Mouse (Mus musculus) CD4-positive, CD25-positive, alpha-beta regulatory T cell, adult 2 months (primary cell): ENCODE data around the gene Sfta2.

Experiments used
- DNase-seq: peaks from one replicate; pipeline ENCODE4 v3.0.0-alpha.2; 2012; ENCODE audit warnings: low read depth, low spot score

The Sfta2 gene

GRCm38 (mm10) chr17:35601249-35601648 lies at the start of gene Sfta2:
Gene Sfta2, plus strand, starts transcription at chr17:35601549.
- no peak for DNase-seq

DNA sequence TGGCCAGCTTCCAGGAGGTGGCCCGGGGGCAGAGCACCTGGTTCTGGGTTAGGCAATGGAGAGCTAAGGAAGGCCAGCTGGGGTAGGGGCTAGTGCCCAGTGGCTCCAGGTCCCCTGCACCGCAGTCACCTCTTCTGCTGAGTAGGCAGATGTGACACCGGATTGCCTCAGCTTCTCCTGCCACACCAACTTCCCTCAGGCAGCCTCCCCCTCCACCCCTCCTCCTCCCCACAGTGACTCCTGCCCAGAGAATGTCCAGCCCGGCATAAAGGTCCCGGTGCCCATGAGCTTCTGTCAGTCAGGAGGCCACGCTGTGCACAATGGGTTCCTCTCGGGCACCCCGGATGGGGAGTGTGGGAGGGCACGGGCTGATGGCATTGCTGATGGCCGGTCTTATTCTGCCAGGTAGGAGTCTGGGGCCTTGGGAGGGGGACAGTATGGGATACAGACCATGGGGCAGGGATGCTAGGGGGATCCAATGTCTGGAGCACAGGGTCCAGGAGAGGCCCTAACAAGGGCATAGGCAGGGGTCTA lies 49.4 kb upstream of the Sfta2 start, which contains the start of gene Cdsn:
Cdsn (plus strand) TSS at position 248 of the 534 bp plus-strand sequence.
- no peak for DNase-seq

DNA sequence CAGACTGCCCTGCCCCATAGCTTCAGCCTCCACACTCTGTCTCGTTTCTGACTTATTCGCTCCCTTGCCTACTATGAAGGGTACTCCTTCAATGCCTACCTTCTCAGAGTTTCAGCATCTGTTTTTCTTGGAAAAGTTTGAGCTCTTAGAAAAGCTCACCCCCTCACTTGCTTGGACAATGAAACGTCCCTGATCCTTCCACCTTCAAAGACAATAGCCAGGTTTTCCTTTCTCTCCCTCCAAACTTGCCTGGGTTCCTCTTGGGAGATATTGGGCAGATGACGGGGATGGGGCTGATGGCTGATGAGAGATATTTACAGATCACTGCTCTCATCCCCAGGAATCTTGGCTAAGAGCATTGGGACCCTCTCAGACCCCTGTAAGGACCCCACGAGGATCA lies 47.0 kb upstream of the Sfta2 start:
- no peak for DNase-seq

- no peak for DNase-seq
Observed at GRCm38 (mm10) chr17:35554761-35555397, 46.5 kb upstream of the Sfta2 start.

GRCm38 (mm10) chr17:35556186-35556765 lies 45.1 kb upstream of the Sfta2 start:
- DNase-seq: no peak

- DNase-seq: peak; percentile 71
Observed at GRCm38 (mm10) chr17:35556812-35557211, 44.5 kb upstream of the Sfta2 start.

DNA sequence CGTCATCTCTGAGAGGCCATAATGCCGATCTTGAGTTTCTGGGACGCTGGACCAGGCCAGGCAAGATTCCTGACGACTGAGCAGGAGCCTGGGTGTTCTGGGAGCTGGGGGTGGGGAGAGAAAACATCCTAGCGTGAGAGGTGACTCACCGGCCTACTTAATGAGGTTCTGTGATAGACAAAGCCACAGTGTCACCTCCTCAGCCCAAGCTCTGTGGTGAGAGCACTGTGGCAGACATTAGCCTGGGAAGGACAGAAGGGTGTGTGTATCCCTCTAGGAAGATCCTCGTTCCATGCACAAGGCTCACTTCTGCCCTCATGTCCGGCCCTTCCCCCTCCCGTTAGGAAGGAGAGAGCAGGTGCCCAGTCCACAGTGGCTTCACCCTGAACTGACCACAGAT lies 44.0 kb upstream of the Sfta2 start:
- no peak for DNase-seq

- no peak for DNase-seq
Observed at GRCm38 (mm10) chr17:35558216-35558615, 43.1 kb upstream of the Sfta2 start.

GRCm38 (mm10) chr17:35567150-35567549 lies 34.2 kb upstream of the Sfta2 start, which contains the start of gene 2300002M23Rik:
Gene 2300002M23Rik, plus strand, starts transcription at chr17:35567450.
- DNase-seq: no peak

- DNase-seq: no peak
Observed at GRCm38 (mm10) chr17:35567767-35568166, 33.6 kb upstream of the Sfta2 start.

DNA sequence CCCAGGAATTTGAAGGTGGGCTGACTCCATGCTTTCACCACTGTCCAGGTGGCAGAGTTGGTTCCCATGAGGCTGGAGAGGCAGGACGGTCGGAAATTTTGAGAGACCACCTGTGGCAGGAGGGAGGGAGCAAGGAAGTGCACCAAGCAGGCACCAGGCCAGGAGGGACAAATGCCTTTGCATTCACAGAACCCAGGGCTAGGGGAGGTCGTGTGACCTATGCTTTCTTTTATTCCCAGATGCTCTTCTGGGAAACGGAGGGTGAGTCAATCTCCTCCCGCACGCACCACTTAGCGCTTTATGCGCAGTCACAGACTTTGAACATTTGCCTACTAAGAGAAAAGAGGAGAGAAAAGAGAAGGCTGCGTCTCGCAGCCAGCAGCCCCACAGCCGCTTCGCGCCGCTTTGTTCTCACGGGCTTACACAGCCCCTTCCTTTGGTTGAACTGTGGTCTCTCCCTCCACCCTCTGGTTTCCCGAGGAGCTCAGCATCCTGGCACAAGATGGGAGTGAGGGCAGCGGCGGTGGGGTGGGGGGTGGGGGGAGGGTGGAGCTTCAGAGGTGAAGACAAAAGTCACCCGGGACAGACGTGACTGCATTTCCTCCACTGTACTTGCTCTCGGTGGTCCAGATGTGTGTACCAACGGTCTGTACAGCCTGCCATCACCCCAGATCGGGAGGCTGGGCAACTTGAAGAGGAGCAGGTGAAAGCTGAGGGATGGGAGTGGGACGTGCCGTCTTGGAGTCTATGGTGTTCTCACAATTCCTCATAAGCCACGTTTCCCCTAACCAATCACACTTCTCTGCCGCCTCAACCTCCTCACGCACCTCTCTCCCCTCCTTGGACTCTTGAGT lies 32.0 kb upstream of the Sfta2 start:
- DNase-seq: no peak

DNA sequence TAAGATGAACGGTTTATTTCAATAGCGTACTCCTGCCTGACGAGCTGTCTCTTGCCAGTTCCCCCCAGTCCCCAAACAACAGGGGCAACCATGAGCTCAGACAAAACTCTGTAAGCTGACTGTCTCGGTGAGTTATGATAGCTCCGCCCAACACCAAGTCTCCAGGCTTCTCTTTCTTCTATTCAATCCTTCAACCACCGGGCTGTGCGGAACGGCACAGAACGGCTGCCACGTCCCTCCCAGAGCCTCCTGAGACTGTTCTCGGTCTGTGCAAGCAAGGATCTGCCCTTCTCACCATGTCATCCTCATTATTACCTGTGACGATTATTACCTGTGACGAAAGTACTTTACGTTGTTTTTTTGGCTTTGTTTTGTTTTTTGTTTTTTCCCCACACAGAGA lies 30.5 kb upstream of the Sfta2 start:
- DNase-seq: no peak

- DNase-seq: no peak
Observed at GRCm38 (mm10) chr17:35571477-35571876, 29.9 kb upstream of the Sfta2 start.

DNA sequence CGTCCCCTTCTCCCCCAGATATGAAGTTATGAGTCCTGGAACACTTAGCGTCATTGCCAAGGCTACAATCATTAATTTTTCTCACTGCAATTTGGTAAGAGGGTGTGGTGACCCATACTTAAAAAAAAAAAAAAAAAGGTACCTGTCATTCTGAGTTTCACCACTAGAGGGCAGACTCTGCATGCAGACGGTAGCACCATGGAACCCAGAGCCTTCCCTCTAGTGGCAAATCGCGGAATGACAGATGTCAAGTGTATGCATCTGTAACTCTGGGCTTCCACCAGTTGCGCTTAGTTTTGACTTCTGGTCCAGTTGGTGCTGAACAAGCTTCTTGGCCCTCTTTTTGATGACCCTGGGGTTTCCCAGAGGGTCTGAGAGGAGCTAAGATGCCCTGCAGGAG lies 23.1 kb upstream of the Sfta2 start:
- peak; percentile 95 for DNase-seq

GRCm38 (mm10) chr17:35582900-35583299 lies 18.4 kb upstream of the Sfta2 start:
- DNase-seq: peak; percentile 54

- peak; percentile 88 for DNase-seq
Observed at GRCm38 (mm10) chr17:35584330-35584937, 16.9 kb upstream of the Sfta2 start.

GRCm38 (mm10) chr17:35587291-35587690 lies 14.1 kb upstream of the Sfta2 start:
- no peak for DNase-seq

DNA sequence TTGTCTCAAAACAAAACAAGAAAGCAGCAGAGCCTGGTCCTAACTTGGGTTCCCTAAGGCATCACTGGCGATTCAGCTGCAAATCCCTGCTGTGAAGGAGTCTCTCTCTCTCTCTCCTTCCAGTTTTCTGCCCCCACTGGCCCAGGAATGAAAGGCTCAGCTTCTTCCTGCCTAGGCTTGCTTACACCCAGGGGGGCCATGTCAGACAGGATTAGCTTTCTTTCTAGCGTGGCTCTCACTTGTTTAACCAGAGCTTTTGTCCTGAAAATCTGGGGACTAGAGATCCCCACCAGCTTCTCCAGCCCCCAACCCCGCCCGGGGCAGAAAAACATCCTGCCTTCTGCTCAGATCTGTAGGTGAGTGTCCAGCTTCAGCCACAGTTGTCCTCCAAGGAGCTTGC lies 13.0 kb upstream of the Sfta2 start:
- no peak for DNase-seq

GRCm38 (mm10) chr17:35590410-35591218 lies 10.7 kb upstream of the Sfta2 start:
- DNase-seq: peak; percentile 86

- DNase-seq: no peak
Observed at GRCm38 (mm10) chr17:35591219-35591578, 10.2 kb upstream of the Sfta2 start.

DNA sequence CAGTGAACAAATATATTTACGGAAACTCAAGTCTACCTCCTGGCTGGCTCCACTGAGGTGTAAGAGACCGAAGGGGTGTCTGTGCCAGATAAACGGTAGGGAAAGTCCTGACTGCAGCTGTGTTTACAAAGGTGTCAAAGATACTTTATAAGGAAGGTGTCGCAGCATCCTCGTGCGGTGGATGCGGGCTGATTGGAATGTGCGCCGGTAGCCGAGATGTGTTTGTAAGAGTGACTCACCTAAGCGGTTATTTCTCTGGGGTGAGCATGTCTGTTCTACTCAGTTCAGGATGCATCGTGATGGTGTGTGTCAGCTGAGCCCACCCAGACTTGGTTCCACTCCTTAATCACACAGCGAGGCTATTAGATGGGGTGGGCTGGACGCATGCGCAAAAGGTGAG lies 9.6 kb upstream of the Sfta2 start:
- DNase-seq: no peak
